Mouse (Mus musculus) left cerebral cortex, adult 11 months (tissue): ENCODE results near the gene Itga3.
A peak's percentile ranks its signal among the peaks of the same experiment; 100 is the strongest.

Experiments
- DNase-seq: peaks from one replicate; pipeline ENCODE4 v3.0.0; 2022; ENCODE audit warnings: low spot score

Itga3 gene

DNA sequence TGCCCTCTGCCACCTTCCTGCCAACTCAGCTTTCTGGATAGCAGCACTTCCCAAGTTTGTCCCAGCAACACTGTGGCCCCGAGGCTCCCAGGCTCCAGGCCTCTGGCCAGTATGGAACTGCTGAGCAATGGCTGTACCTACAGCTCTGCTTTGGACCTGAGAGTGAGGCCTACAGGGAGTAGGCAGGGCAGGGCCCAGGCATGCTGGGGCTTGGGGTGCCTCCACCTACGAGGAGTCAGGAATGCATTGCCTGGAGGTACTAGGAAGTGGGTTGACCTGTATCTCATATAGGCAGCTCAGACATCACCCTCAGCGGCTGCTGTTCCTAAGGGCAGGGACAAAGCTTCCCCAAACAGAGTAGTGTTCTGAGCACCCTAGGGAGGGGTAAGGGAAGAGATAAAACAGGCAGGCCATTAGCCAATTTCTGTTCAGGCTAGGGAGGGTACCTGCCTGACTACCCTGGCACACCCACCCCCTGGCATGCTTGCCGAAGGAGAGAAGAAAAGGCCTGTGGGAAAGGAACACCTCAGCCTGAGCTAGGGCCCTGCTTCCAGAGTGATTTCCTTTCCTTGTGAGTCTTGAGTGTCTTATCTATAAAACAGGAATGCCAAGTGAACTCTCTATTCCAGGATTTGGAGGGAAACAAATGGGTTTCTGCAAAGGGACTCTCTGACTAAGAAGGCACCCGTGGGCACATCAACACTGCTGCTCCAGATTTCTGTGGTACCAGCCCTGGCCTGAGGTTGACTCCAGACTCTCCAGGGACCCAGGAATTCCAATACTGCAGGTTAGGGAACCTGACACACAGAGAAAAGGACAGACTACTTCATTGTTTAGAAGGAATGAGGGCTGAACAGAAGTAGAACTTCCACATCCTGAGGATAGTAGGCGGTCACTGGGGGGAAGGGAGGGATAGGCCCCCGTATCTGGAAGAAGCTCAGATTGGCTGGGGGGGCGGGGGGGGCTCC is 6.2 kb downstream of the Itga3 start:
- no peak for DNase-seq

DNA sequence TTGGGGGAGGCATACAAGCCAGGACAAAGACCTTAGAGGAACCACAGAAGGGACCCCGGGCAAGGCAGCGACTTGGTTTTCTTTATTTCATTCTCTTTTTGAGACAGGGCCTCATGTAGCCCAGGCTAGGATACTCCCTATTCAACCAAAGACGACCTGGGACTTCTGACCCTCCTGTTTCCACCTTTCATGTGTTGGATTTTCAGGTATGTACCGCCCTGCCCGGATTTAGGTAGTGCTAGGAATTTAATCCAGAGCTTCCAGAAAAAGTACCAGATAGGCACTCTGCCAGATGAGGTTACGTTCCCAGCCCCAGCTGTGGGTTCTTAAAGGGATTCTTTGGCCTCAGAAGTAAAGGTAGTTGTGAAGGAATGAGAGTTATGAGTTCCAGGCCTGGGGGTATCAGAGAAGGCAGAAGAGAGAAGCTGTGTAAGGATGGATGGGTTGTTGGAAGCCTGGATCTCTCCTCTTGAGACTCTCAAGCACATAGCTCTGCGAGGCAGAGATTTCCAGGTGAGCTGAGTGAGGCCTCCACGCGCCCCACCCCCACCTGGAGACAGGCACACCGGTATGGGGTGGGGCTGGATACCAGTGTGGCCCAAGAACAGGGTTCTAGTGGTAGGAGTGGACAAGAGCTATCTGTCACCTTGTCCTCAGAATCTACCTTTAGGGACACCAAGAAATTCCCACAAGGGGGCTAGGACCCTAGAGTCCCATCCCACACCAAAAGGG is 7.2 kb downstream of the Itga3 start:
- DNase-seq: no peak

DNA sequence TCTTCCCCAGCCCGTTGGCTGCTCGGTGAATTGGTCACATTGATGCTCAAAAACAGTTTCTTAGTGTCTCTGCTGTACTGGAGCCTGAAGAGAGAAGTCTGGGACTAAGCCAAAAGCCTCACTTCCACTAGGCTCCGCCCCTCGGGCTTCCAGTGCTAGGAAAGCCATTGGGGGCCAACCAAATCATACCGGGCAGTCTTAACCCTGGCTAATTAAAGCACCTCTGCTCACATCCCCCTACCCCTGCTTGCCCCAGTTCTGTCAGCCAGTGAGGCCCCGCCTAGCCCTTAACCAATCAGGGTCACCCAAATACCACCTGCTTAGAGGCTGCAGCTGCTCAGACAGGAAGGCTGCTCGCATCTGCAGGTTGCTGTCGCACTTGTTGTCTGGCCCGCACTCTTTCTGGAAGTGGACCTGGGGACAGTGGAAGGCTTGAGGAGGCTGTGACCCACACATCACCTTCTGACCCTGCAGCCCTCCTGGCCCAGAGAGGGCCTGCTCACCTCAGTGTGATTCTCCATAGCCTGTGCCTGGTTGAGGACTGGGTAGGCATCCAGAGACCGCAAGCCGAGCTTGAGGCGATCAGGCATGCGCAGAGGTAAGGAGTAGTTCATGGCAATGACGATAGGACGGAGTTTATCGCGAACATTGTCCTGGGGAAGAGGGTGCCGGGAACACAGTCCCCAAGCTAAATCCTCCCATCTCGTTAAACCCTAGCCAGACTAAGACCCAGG is 19.7 kb downstream of the Itga3 start:
- DNase-seq: no peak

DNA sequence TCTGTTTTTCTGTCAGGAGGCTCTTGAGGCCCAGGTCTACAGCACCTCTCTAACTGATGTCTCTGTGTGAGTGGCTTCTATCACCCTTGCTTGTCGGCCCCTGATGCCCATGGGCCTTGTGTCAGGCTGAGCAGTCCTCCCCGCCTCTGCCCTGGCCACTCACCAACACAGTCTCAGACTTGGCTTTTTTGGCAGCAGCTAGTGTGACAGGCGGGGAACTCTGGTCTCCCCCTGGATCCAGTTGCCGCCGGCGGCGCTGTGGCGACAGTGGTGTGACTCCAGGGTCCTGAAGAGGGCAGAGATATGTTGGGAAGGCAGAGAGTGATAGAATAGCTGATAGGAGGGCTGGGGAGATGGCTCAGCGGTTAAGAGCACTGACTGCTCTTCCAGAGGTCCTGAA is 23.5 kb downstream of the Itga3 start:
- no peak for DNase-seq

DNA sequence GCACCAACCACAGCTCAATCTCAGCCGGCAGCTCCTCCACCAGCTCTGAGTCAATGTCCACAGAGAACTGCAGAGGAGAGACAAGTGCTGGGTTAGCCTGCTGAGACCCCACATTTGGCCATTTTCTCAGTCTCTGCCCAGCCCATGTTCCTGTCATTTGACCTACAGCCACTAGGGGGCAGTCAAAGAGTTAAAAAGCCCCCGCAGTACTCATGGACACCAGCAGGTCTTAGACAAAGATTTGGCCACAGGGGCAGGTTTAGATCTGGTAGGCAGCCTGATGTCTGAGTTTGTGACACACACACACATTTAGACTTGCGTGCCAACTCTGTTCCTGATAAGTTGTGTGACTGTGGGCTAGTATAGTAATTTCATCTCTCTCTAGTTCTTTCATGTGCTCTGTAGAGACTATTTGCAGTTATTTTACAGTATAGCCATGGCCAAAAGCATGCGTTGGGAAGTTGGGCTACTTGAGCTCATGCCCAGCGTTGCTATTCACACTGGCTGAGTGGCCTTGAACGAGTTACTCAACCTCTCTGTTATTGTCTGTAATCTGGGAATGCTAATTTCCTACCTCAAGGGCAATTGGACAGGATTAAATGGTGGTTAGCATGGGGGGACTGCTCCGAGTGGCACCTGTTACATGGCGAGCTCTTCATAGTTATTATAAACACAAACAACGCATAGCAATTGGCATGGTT is 29.5 kb downstream of the Itga3 start:
- no peak for DNase-seq

DNA sequence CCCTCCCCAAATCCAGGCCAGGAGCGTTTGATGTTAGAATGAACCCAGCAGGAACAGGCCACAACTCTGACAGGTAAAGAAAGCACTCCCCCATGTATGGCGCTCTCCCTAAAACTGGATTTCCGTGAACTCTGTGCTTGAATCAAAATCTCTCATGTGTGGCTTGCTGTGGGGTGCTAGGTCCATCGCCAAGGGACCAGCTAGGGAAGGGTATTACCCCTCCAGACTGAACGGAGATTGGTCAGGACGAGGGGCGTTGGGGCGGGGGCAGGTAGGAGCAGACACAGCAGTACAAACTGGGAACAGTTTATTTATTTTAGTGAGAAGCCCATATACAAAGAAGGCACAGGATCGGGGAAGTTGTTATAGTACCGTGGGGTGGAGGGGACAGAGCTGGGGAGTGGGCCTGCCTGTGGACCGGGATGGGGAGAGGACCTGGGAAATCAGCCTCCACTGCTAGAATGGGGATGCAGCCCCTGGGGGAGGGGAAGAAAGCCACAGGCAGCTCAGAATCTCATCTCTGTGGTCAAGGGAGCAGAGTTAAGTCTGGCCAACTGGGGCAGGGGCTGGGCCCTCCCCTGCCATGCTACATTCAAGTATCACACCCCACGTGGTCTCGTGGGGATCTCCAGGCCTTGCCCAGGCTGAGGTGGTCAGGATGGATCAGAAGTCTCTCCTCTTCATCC is 32.3 kb downstream of the Itga3 start:
- no peak for DNase-seq

DNA sequence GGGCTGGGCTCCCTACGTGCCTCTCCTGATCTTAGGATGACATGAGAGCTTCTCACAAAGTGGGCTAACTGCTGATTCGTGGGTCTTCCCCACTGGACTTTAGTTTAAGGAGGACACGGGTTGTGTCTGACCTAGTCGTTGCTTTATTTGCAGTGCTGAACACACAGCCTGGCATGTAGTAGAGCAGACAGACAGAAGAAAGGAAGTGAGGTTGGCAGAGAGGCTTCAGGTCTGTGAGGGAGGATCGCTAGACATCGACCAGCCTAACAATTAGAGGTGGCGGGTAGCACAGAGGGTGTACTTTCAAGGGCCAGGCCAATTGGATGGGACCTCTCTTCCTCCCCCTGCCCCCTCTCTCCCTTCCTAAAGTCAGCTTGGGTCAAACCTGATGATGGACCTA is 33.0 kb downstream of the Itga3 start:
- no peak for DNase-seq

DNA sequence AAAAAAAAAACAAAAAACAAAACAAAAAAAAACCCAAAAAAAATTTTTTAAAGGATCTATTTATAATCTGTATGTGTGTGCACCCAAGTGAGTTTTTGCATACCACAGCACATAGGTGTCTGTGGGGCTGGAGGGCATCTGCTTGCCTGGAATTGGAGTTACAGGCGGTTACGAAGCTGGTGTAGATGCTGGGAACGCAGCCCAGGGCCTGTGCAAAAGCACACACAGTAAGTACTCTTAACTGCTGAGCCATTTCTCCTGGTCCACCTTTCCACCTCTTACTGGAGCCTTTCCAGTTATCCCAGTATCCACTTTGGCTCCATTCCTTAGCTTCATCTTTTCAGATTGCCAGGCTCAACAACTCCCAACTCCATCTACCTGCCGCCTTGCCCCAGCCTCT is 33.5 kb downstream of the Itga3 start:
- no peak for DNase-seq

DNA sequence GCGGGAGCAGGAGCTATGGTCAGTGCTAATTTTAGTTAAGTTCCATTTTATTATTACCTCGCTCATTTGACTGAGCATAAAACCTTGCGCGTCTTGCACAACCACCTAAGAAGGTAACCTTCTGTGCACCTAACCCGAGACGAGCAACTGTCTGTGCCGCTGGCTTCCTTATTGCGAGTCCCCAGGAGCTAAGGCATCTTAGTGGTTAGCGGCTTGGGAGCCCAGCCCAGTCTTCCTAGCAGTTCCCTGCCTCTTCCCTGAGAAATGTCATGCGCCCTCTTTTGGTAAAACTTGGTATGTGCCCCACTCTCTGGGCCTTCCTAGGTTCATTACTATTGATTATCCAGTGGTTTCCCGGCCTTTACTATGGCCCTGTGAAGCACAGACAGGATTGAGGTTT is 34.5 kb downstream of the Itga3 start:
- peak; percentile 76 for DNase-seq

DNA sequence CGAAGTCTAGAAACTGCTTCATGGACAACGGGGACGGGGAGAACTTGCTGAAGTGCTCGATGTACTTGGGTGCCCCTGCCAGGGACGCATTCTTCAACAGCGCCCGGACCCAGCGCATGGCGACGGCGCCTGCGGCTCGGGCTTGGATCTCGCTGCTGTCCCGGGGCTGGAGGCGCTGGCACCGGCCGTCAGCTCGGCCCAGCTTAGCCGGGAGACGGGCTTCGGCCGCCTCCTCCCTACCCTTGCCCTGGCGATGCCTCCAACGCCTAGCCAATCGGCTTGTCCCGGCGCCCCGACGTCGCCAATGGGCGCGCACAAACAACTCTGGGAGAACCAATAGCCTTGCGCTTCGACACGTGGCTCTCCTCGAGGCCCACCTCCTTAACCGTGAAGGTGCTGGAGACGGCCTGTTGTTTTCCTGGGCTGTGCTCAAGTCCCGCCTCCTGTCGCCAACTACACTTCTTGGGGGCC is 35.4 kb downstream of the Itga3 start, which contains the start of gene Pdk2:
TSS of gene Pdk2 (minus strand) at position 216 of the 471 bp plus-strand sequence.
- peak; percentile 95 for DNase-seq

DNA sequence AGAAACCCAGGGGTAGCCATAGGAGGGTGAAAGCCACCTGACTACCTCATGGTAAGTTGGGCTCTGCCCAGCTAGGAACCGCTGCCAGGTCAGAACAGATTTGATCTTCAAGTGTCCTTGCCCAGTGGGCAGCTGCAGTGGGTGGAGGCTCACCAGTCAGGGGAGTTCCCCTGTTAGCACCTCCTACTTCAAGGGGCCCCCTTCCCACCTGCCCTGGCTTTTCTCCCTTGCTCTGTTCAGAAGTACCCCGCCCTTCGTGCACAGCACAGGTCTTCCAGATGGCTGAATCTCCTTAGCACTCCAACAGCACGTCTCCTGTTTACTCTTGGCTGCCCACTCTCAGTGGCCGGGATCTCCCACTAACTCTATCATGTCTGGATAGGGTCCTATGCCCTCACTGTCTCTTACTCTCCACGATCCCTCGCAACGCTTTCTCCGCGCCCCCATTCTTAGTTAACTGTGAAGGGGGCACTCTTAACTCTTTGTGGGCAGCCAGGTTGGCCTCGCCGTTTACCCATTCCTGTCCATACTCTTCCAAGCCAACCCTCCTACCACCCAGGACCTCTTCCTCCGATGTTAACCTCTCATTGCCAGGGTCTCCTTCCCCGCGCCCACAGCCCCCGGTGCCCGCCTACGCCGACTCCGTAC is 36.0 kb downstream of the Itga3 start:
- DNase-seq: no peak

DNA sequence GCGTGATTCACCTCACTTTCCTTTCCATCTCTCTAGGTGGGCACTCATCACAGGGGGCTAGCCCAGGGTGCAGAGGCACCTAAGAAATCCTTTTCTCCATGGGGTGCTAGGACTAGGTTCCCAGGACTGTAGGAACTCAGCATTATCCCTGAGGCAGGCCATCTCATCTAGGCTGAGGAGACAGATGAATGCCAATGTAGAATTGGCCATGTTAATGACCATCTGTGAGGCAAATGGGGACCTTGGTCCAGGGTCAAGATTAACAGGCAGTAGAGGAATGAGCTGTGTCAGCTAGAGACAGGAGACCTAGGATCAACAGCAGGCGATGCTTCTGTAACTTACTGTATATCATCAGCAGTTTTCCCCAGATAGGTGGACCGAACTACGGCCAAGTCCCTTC is 36.8 kb downstream of the Itga3 start:
- no peak for DNase-seq

DNA sequence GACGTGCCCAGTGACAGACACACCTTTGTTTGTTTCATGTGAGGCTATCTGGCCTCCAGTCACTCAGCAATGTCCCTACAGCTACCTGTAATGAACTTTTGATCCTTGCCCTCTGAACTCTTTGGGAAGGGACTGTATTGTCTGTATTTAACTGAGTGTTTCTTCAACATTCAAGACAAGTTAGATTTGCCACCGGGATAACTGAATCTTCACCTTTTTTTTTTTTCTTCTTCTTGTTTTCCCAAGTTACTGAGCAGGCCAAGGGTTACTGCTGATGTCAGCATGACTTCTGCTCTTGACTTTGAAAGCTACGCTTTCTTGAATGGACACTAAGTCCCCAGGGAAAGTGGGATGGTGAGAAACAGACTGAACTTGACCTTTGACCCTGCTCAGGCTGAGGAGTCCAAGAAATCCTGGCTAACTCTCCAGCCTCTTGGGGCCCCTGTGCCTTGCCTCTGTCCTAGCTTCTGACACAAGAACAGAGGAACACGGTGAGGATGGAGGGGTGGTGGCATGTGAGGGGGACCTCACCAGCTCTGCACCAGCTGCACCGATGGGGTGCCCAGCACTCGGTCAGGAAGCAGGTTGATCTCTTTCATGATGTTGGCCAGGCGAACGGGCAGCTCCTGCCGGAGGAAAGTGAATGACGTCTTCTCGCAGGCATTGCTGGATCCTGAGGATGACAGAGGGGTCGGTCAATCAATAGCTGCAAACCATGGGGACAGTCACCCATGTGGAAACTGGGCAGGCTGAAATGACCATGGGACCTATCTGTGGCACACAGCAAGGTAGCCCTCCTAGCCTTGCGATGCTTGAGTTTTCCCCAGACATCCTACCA is 37.6 kb downstream of the Itga3 start:
- no peak for DNase-seq

DNA sequence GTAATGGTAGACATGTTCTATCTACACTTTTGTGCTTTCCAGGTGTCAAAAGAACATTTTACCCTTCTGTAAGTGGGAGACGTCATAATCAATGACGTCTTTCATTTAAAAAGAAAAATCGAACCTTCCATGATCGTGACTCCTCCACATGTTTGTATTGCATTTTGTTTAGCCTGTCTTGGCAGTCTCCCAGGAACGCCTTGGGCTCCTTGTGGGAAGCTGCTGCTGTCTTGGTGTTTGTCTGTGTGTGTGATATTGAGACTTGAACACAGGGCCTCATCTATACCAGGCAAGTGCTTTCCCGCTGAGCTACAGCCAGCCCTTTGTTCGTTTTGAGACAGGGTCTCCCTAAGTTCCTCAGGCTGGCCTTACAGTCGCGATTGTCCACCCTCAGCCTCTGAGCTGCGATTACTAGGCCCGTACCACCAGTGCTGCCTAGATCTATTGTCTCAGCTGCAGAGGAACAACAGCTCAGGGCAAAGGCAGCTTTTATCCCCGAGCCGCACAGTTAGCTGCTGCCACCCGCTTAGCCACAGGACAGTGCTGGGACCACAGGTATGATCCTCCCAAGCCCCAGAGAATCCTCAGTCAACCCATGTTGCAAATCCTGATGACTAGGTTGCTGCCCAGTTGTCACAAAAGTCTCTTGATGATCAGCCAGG is 38.3 kb downstream of the Itga3 start:
- no peak for DNase-seq

DNA sequence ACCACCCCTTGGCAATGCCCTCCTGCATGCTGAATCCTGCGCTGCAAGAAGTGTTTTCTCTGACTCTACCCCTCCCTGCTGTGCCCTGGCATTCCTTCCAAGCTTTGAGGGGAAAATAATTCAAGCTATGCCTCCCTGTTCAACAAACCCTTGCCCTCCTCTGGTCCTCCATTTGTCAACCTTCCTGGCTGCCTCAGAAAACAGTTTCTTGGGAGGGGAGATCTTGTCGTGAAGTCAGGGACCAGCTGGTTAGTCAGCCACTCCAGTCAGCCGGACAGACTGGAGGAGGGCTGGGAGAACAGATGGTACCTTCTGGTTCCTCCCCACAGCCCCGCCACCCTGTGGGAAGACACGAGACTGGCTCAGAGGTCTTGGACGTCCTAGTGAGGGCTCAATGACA is 39.3 kb downstream of the Itga3 start:
- DNase-seq: no peak

DNA sequence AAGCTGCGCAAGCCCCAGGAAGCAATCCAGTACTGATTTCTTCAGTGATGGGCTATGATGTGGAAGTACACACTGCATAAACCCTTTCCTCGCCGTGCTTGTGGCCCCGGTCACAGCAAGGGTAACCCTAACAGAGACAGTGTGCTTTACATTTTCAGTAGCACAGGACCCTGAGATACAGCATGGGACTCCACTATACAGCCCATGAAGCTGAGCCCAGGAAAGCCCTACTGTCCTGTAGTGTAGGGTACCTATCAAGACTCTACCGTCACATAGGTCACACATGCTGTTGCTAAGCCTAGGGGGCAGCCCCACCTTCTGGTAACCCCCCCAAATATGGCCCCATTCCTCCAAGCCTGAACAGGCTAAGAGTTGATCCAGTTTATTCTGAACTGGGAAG is 40.1 kb downstream of the Itga3 start:
- no peak for DNase-seq

DNA sequence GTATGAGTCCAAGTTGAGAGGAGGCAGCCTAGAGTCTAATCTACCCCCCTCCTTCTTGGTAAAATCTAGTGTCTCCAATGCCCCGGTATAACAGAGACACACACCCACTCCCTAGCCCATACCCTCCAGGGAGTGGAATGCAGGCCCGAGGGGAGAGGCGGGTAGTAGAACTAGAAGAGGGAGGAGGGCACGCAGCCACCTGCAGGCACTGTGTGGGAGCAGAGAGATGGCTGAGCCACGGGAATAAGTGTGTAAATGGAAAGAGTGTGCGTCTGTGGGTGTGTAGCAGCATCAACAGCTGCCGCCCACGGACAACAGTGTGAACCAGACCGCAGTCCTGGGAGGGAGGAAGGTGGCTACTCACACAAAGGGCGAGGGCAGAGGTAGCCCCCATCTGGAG is 41.7 kb downstream of the Itga3 start:
- DNase-seq: peak; percentile 47

DNA sequence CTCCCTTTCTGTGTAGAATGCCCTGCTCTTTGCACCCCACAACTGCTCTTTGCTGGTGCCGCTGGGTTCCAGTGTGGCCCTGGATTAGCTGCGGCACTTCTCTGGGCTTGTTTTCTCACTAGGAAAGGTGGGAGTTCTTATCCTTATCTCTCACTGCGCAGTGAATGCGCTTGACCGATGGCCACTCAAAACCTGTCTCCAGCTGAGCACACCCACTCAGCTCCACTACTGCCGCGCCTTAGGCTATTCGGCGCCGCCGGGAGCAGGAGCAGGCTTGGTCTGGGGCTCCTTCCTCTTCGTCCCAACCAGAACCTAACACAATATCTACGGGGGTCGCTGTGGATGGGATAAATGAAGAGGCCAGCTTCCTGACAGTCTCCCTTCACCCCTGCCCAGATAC is 43.0 kb downstream of the Itga3 start:
- DNase-seq: no peak

DNA sequence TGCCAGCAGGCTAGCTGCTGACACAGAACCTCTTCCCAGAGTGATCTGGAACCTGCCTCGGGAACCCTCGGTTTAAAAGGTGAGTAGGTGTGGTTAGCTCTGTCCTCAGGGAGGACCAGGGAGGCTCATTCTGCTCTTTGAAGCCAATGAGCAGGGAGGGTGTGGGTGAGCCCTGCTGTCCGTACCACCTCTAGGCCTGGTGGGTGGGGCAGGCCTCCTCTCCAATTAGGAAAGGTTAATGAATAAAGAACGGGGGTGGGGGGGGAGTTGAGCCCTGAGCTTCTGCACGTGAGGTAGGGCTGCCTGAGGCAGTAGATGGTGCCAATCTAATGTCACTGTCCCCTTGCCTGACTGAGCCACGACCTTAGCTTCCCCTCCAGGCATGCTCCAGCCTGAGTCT is 43.7 kb downstream of the Itga3 start:
- DNase-seq: no peak
